Mouse (Mus musculus): ENCODE data around the gene Stap2. TPM values are rescaled to one million over a fixed set of nuclear protein-coding genes. Genes with fewer than 3 reads are reported as not detected.

Stap2 gene
- total RNA-seq, 2 experiments from 2014 or later: 5.3 TPM

- no peak for DNase-seq (ENCODE audit: low spot score in 2 of 2)
Observed at GRCm38 (mm10) chr17:56026303-56026702, 20.9 kb upstream of the Stap2 start.

GRCm38 (mm10) chr17:56024931-56025330 lies 19.5 kb upstream of the Stap2 start:
- DNase-seq (ENCODE audit: low spot score in 2 of 2): no peak

DNA sequence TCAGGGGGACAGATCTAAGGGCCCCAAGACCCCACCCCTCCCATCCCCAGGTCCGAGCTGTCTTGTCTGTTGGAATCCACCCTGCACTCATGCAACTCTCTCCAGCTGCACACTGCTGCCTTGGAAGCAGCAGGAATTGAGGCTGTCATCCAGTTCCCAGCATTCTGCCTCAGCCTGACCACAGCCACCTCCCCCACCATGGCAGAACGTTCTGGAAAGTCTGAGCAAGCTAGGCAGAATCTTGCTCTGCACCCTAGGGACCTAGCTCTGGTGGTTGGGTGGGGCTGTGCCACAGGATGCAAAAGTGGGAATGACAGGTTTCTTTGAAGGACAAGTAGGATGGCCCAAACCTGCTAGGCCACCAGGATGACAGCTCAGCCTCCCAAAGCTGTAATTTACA lies 19.1 kb upstream of the Stap2 start:
- DNase-seq (ENCODE audit: low spot score in 2 of 2): no peak

DNA sequence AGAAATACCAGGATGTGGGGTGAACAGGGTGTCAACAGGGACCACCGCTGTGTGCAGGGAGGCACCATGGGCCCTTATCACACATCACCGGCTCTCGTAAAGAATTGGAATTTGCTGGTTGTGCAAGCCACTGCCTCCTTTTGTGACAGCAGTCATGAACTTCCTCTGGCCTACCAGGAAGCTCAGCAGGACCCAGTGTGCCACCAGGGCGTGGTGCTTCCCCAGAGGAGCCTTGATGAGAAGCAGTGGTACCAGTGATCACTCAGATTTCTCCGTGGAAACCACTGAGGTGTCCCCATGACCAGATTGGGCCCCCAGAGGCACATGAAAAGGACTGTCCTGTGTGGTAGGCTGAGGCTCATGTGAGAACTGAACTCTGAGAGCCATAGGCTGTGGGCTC lies 18.0 kb upstream of the Stap2 start:
- DNase-seq (ENCODE audit: low spot score in 2 of 2): peak; percentile 6 to 20

DNA sequence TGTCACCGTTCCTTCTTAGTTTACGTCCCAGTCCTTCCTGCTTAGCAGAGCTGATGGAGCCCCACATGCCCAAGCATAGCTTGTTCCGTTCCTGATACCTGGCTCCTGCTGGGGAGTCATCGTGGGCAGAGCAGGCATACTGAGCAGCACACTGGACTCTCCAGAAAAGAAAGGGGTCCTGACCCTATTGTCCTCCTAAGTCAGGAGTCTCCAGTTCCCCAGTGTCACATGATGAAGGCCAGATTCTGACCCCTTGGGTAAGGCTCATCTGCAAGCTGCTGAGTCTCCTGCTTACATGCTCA lies 17.6 kb upstream of the Stap2 start:
- DNase-seq (ENCODE audit: low spot score in 2 of 2): no peak

DNA sequence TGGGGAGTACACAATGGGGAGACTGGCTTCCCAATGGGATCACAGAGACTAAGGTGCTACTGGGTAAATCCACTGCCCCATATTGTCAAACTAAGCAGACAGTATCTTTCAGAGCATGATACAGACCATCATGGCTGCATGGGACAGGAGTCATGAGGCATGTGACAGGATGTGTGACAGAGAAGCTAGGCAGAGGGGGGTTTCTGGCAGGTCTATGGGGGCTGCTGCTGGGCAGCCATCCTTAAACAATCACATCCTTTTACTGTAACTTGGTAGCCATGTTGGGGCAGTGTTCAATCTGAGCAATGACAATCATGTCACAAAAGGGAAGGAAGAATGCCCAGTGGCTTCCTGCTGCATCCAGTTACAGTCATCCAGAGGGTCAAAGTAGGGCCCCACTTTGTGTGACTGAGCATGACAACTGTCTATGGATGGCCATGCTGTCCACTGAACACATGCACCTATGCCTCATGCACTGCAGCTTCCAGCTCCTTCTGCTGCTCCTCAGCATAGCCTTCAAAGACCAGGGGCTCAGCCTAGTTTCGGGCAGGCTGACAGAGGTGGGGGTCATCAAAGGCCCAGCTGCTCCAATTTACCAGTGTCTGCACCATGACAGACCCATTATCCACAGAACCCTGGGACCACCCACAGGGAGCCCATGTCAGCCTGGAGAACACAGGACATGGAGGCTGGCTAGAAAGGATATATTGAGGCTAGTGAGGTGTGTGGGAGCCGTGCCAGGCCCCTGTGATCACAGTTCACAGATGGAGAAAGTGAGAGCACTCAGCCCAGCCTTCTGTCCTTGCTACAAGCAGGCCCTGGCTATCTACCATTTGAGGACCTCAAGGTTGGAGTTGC lies 17.0 kb upstream of the Stap2 start:
- peak in 1 of 2 experiments; percentile 17 for DNase-seq (ENCODE audit: low spot score in 2 of 2)

GRCm38 (mm10) chr17:56021161-56021910 lies 16.0 kb upstream of the Stap2 start:
- peak in 1 of 2 experiments; percentile 54 for DNase-seq (ENCODE audit: low spot score in 2 of 2)

DNA sequence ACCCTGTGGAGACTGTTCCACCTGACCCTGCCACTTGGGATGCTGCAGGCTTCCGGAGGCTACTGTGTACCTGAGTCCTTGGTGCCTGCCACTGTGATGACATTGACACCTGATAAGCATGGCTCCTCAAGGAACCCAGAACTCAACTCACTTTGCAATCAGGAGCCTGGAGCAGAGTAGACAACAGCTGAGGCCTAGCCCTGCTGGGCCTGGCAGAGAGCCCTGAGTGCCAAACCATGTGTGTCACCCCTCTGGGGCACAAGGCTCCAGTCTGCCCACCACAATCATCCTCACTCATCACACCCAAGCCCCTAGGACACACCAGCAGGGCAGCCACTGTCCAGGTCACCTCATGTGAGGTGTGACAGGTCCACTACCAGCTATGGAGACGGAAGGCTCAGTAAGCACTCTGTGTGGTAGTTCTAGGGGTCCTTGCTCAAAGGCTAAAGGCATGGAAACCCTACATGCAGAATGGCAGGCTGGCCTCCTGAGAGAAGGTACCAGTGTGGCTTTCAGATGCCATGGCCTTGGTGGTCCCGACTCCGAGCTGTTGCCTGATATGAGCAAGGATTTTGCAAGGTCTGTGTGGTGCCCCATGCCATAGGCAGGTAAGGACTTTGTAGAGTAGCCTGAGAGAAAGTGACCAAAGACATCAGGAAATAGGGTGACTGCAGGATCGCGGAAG lies 15.2 kb upstream of the Stap2 start:
- DNase-seq (ENCODE audit: low spot score in 2 of 2): peak in 1 of 2 experiments; percentile 25

DNA sequence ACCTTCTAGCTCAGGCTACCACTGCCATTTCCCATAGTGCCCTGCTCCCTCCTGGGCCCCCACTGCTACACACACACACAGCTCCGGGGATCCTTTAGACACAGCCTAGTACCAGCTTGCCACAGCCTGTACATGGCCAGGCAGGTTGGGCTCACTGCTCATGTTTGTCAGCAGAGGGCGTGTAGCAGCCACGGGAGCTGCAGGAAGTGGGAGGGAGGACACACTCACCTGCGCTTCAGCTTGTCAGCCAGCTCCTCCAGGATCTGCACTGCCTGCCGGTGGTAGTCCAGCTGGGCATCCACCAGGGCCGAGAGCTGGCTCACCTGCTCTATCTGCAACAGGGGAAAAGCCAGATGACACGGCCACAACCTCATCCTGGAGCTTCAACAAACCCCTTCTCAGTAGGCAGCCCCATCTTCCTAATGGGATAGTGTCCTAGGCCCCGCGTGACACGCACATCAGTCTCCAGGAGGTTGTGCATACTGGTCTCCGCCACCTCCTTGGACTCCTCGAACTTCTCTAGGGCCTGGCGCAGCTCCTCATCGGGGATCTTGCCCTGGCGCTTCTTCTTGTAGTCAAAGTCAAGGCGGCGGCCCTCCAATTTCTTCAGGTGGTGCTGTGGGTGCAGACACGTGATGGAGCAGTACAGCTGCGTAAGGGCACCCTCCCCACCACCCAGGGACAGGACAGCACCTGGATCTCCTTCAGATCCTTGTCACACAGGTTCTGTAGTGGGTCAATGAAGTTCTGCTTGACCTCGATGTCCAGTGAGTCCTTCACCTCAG lies 13.2 kb upstream of the Stap2 start:
- peak; percentile 68 to 69 for DNase-seq (ENCODE audit: low spot score in 2 of 2)

DNA sequence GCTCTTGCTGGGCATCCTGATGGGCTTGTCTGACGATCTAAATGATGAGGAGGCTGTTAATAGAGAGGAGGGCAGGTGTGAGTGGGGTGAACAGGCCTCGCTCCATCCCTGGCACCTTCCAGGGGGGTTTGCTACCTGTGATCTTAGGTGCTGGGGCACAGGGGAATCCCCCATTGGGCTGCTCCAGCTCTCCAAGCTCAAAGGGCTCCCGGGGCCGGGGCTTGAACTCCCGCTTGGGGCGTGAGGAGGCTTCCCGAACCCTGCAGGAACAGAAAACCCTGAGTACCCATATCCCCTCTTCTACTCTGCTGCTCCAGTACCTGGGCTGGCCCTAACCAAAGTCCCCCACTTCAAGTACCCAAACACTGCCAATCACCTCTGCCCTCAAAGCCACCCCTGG lies 12.5 kb upstream of the Stap2 start:
- peak in 1 of 2 experiments; percentile 46 for DNase-seq (ENCODE audit: low spot score in 2 of 2)

GRCm38 (mm10) chr17:56016793-56017785 lies 11.7 kb upstream of the Stap2 start:
- peak in 1 of 2 experiments; percentile 51 for DNase-seq (ENCODE audit: low spot score in 2 of 2)

DNA sequence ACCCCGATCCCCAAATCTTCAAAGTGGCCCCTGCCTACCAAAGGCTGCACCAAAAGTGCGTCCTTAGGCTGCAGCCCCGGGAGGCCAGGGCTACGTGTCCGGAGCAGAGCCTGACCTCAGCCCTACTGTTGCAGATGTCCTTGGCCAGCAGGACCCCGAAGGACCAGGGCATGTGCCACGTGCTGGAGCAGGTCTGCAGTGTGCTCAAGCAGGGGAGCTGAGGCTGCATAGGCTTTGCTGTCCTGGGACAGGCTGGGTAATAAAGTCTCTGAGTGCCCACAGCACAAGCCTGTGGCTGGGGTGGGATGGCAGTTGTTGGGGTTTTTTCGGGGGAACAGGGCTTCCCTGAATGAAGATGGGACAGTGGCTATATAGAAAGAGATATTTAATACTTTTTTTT lies 11.0 kb upstream of the Stap2 start:
- peak in 1 of 2 experiments; percentile 15 for DNase-seq (ENCODE audit: low spot score in 2 of 2)

- DNase-seq (ENCODE audit: low spot score in 2 of 2): no peak
Observed at GRCm38 (mm10) chr17:56015293-56015692, 9.9 kb upstream of the Stap2 start.

GRCm38 (mm10) chr17:56011441-56011840 lies 6.1 kb upstream of the Stap2 start:
- no peak for DNase-seq (ENCODE audit: low spot score in 2 of 2)

- peak; percentile 85 to 86 for DNase-seq (ENCODE audit: low spot score in 2 of 2)
Observed at GRCm38 (mm10) chr17:56010681-56011080, 5.3 kb upstream of the Stap2 start.

DNA sequence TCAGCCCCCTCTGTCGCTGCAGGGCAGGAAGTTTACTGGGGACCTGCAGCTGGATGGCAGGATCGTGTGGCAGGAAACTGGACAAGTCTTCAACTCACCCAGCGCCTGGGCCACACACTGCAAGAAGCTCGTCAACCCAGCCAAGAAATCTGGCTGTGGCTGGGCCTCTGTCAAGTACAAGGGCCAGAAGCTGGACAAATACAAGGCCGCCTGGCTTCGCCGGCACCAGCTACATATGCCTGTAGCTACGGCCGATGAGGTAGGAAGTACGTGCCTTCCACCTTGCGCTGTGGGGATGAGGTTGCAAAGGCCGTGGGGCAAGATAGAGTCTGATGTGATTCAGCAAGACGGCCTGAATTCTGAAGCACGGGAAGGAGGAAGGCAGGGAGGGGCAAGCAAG lies 4.9 kb upstream of the Stap2 start:
- DNase-seq (ENCODE audit: low spot score in 2 of 2): peak in 1 of 2 experiments; percentile 38

DNA sequence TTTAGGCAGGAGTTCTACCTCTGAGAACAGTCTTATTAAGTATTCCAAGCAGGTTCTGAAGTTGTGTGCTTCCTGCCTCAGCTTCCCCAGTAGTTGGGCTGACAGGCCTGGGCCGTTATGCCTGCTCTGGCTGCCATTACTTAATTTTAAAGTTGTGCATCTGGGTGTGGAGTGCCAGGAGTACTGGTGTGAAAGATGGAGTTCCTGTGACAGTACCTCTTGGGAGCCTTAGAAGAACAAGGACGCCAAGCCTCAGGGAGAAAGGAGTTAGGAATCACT lies 4.5 kb upstream of the Stap2 start:
- no peak for DNase-seq (ENCODE audit: low spot score in 2 of 2)

DNA sequence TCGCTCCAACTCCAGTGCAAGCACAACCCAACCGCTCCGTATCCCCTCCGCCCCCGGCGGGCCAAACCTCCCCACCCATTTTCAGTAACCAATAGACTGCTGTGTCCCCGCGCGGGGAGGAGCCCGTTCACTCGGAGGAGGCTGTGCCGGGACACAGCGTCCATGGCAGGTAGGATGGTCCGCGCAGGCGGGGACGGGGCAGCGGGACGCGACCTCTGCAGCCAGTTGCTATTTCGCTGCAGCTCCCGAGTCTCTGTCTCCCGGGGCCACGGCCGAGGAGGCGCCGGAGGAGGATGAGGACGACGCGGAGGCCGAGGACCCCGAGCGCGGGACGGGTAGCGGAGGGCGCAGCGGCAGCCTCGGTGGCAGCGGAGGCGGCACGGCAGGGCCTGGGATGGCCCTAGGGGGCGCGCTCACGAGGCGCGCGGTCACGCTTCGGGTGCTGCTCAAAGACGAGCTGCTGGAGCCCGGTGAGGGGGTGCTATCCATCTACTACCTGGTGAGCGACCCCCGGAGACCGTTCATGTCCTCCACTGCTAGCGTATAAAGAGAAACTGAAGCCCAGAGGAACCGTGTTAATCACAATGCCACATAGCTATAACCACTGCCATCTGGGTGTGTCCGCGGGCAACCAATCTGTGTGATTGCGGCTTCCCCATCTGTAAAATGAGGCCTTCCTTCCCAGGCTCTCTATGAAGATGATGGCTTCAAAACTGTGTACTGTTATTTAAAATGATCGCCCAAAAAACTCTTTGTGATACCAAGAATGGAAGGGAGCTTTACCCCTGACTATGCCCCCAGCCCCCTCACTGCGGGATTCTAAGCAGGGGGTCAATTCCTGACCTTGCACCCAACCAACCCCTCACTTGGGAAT lies 3.9 kb upstream of the Stap2 start:
- DNase-seq (ENCODE audit: low spot score in 2 of 2): peak; percentile 87 to 93

Measured in layer of hippocampus, postnatal 10 days (tissue).